Mouse (Mus musculus) liver, postnatal 0 days (tissue): Measurements from ENCODE around the gene Ldhb. TPM values are rescaled to one million over a fixed set of nuclear protein-coding genes. Genes with fewer than 3 reads are reported as not detected.
"Not testable (repeated sequence)": the region's sequence is repeated elsewhere in the genome, so short reads cannot be mapped to it uniquely, and the experiment has no call there.

ENCODE experiments used
- ATAC-seq: fragments of 200-750 bp; cut with Nextera tagmentation; 2 replicates; pipeline ENCODE4 v1.8.0; 2017; ENCODE audit warnings: mild to moderate bottlenecking, moderate library complexity
- DNase-seq: peaks from one replicate; pipeline ENCODE4 v3.0.0-alpha.2; 2016
- H3K27ac ChIP-seq: fragments of 300-500 bp; sonication (generic); 2 replicates; pipeline ENCODE4 v1.5.1; 2014; ENCODE audit warnings: antibody characterized with exemption, moderate library complexity, mild to moderate bottlenecking, low read depth
- H3K27me3 ChIP-seq: fragments of 300-500 bp; sonication (generic); 2 replicates; pipeline ENCODE4 v1.6.1; 2014; ENCODE audit warnings: low read length, control low read depth, mixed read lengths; ENCODE audit not compliant: insufficient read depth
- H3K36me3 ChIP-seq: fragments of 300-500 bp; sonication (generic); replicated peaks from 2 replicates; pipeline ENCODE4 v1.6.1; 2014; ENCODE audit warnings: mild to moderate bottlenecking, control low read depth, low read length, moderate library complexity, mixed read lengths; ENCODE audit not compliant: insufficient read depth
- H3K4me1 ChIP-seq: fragments of 300-500 bp; sonication (generic); 2 replicates; pipeline ENCODE4 v1.6.1; 2014; ENCODE audit warnings: antibody characterized with exemption, mild to moderate bottlenecking, control low read depth; ENCODE audit not compliant: insufficient read depth
- H3K4me2 ChIP-seq: fragments of 300-500 bp; sonication (generic); 2 replicates; pipeline ENCODE4 v1.6.1; 2014; ENCODE audit warnings: low read depth, mild to moderate bottlenecking, low read length, moderate library complexity, mixed read lengths
- H3K4me3 ChIP-seq: fragments of 300-500 bp; sonication (generic); 2 replicates; pipeline ENCODE4 v1.5.1; 2014; ENCODE audit warnings: low read depth, low read length
- H3K9ac ChIP-seq: fragments of 300-500 bp; sonication (generic); replicated peaks from 2 replicates; pipeline ENCODE4 v1.6.1; 2014; ENCODE audit warnings: mild to moderate bottlenecking, moderate library complexity
- H3K9me3 ChIP-seq: fragments of 300-500 bp; sonication (generic); 2 replicates; pipeline ENCODE4 v1.6.1; 2016; ENCODE audit warnings: mild to moderate bottlenecking, control low read depth, low read length, mixed read lengths
- CTCF ChIP-seq: sonication (generic); IDR thresholded peaks from 2 replicates; pipeline ENCODE4 v1.5.1; 2016; ENCODE audit warnings: antibody characterized with exemption, low read depth
- EP300 ChIP-seq: IDR thresholded peaks from 2 replicates; pipeline ENCODE4 v1.6.1; 2016; ENCODE audit warnings: antibody characterized with exemption, low read depth, mild to moderate bottlenecking
- WGBS: fragments of 180-500 bp; shearing (Covaris S2); extraction: QIAGEN DNeasy Blood & Tissue Kit; methylation state at CpG from one replicate; pipeline ENCODE4 v1.1.7; 2014; ENCODE audit not compliant: insufficient replicate concordance; 5-methylcytosine and 5-hydroxymethylcytosine counted together
- polyA plus RNA-seq: library from polyadenylated mRNA; unstranded; fragments of >200 nt; fragmentation: Nextera tagmentation; extraction: Ambion mirVana; gene quantifications from 2 replicates; pipeline ENCODE4 v1.2.1, GENCODE M21; 2015

The Ldhb gene
- polyA plus RNA-seq, 1 experiment from 2014 or later, result 12.9 TPM

DNA sequence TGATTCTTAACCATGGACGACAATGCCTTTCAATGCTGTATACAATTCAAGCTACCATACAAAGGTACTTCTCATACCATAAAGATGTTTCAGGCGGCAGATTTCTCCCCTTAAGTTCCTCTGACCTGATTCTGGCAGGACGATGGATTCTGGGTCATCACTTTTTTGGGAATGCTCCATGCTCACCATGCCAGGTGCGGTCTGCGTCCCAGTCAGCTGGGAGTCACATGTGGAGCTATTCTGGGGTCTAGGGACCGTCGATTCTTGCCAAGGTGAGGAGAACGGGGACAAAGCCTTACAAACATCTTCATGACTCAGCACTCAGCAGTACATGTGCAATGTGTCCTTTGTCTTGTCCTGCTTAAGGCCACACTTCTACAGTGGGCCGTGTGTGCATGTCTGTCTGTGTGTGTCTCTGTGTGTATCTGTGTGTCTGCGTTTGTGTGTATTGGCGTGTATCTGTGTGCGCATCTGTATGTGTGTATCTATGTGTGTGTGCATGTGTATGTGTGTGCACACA is 13.9 kb upstream of the Ldhb start:
- H3K9me3 ChIP-seq, result no peaks in the 10 kb centered on the region
- H3K4me1 ChIP-seq, result no peaks in the 10 kb centered on the region
- no peak overlapping the region for H3K27ac ChIP-seq
- no peaks in the 10 kb centered on the region for H3K36me3 ChIP-seq
- ATAC-seq (no peak), DNase-seq (no peak)
- TF ChIP-seq EP300 (no peak), CTCF (no peak)
- no peak overlapping the region for H3K9ac ChIP-seq
- H3K4me3 ChIP-seq, result no peak overlapping the region
- no peak overlapping the region for H3K4me2 ChIP-seq
- no peaks in the 10 kb centered on the region for H3K27me3 ChIP-seq
- WGBS, result 80% methylated on average over 12 of the region's 12 CpGs

DNA sequence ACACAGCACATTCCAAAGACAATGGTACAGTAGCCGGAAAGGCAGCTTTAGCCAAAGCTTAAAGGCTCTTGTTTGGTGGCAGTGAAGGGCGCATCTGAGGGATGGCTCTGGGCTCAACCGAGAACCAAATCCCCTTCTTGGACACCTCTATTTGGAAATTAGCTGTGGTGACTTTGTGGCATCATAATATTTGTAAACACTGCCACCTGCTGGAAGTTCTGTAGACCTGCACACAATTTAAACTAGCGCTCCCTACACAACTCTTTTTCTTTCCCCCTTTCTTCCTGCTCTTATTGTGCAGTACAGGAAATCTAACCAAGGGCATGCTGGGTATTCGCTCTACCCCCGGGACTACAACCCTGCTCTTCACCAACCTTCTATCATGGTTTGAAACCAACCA is 11.4 kb upstream of the Ldhb start:
- no peak overlapping the region for H3K4me2 ChIP-seq
- no peaks in the 10 kb centered on the region for H3K36me3 ChIP-seq
- WGBS, result 7% methylated on average over 6 of the region's 6 CpGs
- no peaks in the 10 kb centered on the region for H3K27me3 ChIP-seq
- TF ChIP-seq CTCF (peak; percentile 75), EP300 (no peak)
- H3K27ac ChIP-seq, result no peak overlapping the region
- H3K4me3 ChIP-seq, result no peak overlapping the region
- 0 out of 2 replicates have a peak, but pooled peaks have one; percentile 25 for ATAC-seq
- H3K4me1 ChIP-seq, result no peaks in the 10 kb centered on the region
- no peak for DNase-seq
- no peak overlapping the region for H3K9ac ChIP-seq
- H3K9me3 ChIP-seq, result no peaks in the 10 kb centered on the region

DNA sequence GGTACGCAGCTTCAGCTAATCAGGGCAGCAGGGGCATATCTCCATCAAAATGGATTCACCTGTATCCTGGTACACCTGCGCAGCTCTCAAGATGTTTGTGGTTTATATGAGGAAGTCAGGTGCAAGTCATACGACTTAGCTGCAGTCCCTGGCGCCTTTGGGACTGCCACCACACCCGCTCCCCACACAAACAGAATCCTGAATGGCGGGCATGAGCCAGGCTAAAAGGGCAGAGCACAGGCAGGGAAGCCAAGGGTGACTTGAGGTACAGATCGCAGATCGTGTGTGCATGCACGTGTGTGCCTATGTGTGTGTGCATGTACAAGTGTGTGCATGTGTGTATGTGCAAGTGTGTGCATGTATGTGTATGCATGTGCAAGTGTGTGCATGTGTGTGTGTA is 7.6 kb upstream of the Ldhb start:
- not testable (repeated sequence) for H3K9me3 ChIP-seq, H3K9ac ChIP-seq, DNase-seq, H3K36me3 ChIP-seq, ATAC-seq, H3K4me2 ChIP-seq, H3K4me1 ChIP-seq, H3K27me3 ChIP-seq, H3K4me3 ChIP-seq, H3K27ac ChIP-seq
- 67% methylated on average over 8 of the region's 9 CpGs for WGBS

DNA sequence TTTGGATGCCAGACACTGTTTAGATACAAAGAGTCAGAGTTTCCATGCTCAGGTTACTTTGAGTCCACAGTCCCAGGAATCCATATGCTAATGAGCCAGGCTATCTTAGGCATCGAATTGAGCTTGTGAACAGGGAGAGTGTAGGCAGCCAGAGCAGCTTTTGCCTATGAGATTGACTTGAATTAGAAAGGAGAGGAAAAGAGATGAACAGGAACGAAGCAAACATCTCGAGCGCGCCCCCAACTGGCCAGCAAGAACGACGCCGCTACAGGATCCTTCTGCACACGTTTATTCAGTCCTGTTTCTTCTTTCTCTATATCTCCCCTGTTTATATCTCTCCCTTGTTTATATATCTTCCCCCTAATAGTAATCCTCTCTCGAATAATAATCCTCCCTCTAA is 7.2 kb upstream of the Ldhb start:
- DNase-seq, result peak; percentile 65
- Histone ChIP-seq H3K4me2 (no peak overlapping the region), H3K9ac (no peak overlapping the region), H3K4me1 (no peaks in the 10 kb centered on the region), H3K27me3 (no peaks in the 10 kb centered on the region), H3K36me3 (no peaks in the 10 kb centered on the region), H3K27ac (no peak overlapping the region), H3K9me3 (no peaks in the 10 kb centered on the region), H3K4me3 (no peak overlapping the region)
- WGBS, result 2% methylated on average over 10 of the region's 10 CpGs
- no peak for TF ChIP-seq EP300
- peak; percentile 55 for TF ChIP-seq CTCF
- no peak for ATAC-seq

DNA sequence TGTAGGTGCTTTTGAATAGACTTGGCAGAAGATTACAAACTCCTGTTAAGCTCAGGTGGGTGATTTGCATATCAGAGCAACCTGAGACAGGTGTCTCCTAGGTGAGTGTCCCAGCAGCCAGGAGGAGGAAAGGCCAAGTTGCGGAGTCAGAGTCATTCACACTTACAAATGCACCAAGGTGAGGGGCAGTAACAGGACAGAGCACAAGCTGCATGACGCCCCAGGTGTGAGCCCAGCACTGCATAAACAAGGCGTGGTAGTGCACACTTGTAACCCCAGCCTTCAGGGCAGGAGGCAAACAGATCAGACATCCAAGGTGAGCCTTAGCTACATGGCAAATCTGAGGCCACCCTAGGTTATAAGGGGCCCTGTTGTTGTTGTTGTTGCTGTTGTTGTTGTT is 5.1 kb upstream of the Ldhb start:
- no peaks in the 10 kb centered on the region for H3K27me3 ChIP-seq
- no peak overlapping the region for H3K27ac ChIP-seq
- ATAC-seq (no peak), DNase-seq (no peak)
- no peaks in the 10 kb centered on the region for H3K9me3 ChIP-seq
- H3K36me3 ChIP-seq, result no peaks in the 10 kb centered on the region
- peaks cover 2% of the 10 kb centered on the region; the same call in 1 of the 2 replicates for H3K4me1 ChIP-seq
- H3K4me2 ChIP-seq, result no peak overlapping the region
- TF ChIP-seq EP300, result no peak
- no peak overlapping the region for H3K4me3 ChIP-seq
- H3K9ac ChIP-seq, result no peak overlapping the region
- WGBS, result 57% methylated on average over 3 of the region's 3 CpGs

DNA sequence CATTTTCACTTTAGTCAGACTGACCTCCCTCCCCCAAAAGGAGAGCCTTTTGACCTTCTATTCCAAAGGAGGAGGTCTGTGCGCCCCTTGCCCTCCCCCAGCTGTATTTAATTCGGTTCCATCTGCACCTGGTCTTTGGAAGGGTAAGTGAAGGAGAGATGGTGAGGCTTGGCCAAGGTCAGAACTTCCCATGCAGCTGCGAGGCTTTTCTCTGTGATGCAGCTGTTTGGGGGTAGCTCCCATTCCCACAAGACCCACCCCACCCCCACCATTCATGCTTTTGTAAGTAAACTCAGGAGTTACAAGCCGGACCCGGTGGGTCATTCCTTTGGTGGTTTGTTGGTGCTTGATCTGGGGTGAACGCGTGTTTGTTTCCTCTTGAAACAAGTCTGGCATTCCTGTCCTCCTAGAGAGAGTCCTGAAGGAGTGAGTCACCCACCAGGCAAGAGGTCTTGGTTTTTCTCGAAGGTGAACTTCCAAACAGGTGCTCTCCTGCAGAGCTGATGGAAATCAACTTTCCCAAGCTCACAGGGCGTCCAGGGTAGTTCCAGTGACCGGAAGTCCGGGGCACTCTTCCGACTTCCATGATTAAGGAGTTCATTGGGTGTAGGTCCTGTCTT is 3.9 kb upstream of the Ldhb start:
- DNase-seq (no peak), ATAC-seq (no peak)
- Histone ChIP-seq H3K4me1 (peaks cover 5% of the 10 kb centered on the region), H3K27ac (no peak overlapping the region), H3K4me3 (no peak overlapping the region), H3K27me3 (no peaks in the 10 kb centered on the region), H3K36me3 (no peaks in the 10 kb centered on the region), H3K4me2 (no peak overlapping the region), H3K9me3 (no peaks in the 10 kb centered on the region), H3K9ac (no peak overlapping the region)
- TF ChIP-seq EP300, result no peak
- WGBS, result 29% methylated on average over 12 of the region's 12 CpGs

DNA sequence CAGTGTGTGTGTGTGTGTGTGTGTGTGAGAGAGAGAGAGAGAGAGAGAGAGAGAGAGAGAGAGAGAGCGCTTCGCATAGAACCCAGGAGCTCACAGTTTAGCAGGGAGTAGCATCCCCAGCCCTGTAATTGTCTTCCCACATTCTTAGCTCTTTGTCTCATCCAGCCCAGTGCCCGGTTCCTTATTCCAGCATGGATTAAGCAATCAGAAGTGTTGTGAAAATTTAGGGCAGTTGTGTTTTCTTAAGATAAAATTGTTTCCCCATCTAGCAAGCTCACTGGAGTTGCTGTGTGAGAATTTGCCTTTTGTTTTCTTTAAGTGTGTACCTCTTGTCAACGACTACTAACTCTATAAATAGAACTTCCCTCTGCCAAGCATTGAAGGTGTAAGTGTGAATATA is 906 bp upstream of the Ldhb start:
- H3K4me1 ChIP-seq, result peaks cover 5% of the 10 kb centered on the region
- WGBS, result 45% methylated on average over 4 of the region's 4 CpGs
- H3K27me3 ChIP-seq, result no peaks in the 10 kb centered on the region
- no peak overlapping the region for H3K4me2 ChIP-seq
- TF ChIP-seq CTCF (no peak), EP300 (no peak)
- H3K36me3 ChIP-seq, result no peaks in the 10 kb centered on the region
- ATAC-seq (no peak), DNase-seq (no peak)
- no peak overlapping the region for H3K9ac ChIP-seq
- no peaks in the 10 kb centered on the region for H3K9me3 ChIP-seq
- no peak overlapping the region for H3K4me3 ChIP-seq
- H3K27ac ChIP-seq, result no peak overlapping the region
